Mouse (Mus musculus) heart, adult 2 months (tissue): ENCODE measurements at regions not wholly inside any gene's neighbourhood (a gene's known extent, or its start where the extent isn't known, plus 50 kb on each side); places are given as distances from the start of the nearest gene placed in this dataset.

Experiments used
- CTCF ChIP-seq: fragments of 200-600 bp; IDR thresholded peaks from 2 replicates; pipeline ENCODE4 v1.8.1; 2022; ENCODE audit warnings: antibody characterized with exemption, mild to moderate bottlenecking, moderate library complexity
- EP300 ChIP-seq: fragments of 200-500 bp; IDR thresholded peaks from 2 replicates; pipeline ENCODE4 v1.6.1; 2011; ENCODE audit warnings: low read depth, low read length, control low read depth; ENCODE audit not compliant: insufficient read depth
- POLR2A ChIP-seq: fragments of 200-500 bp; IDR thresholded peaks from 2 replicates; pipeline ENCODE4 v1.6.1; 2011; ENCODE audit warnings: mild to moderate bottlenecking, low read depth, low read length, control low read depth; ENCODE audit not compliant: insufficient read depth

DNA sequence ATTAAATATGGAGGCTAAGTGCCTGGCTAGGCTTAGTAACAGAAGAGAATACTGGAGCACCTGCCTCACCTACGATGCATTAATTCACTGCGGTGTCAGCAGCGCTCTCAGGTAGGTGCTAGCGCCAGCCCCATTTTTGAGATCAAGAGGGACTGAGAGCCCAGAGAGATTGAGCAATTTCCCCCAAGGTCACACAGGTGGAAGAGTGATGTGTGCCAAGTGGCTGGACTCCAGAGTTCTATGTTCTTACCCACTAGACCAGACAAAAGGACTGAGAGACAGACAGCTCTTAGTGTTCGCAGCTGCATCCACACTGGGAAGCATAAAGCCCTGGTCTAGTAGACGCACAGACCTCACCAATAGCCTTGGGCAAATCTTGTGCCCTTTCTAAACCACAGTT, 261.1 kb downstream of the Bcor start:
- TF ChIP-seq CTCF (no peak), POLR2A (no peak), EP300 (no peak)
